Mouse (Mus musculus): ENCODE measurements around the gene Prg3. TPM values are rescaled to one million over a fixed set of nuclear protein-coding genes. Genes with fewer than 3 reads are reported as not detected.

Gene Prg3
- total RNA-seq, 2 experiments from 2014 or later, result not detected

DNA sequence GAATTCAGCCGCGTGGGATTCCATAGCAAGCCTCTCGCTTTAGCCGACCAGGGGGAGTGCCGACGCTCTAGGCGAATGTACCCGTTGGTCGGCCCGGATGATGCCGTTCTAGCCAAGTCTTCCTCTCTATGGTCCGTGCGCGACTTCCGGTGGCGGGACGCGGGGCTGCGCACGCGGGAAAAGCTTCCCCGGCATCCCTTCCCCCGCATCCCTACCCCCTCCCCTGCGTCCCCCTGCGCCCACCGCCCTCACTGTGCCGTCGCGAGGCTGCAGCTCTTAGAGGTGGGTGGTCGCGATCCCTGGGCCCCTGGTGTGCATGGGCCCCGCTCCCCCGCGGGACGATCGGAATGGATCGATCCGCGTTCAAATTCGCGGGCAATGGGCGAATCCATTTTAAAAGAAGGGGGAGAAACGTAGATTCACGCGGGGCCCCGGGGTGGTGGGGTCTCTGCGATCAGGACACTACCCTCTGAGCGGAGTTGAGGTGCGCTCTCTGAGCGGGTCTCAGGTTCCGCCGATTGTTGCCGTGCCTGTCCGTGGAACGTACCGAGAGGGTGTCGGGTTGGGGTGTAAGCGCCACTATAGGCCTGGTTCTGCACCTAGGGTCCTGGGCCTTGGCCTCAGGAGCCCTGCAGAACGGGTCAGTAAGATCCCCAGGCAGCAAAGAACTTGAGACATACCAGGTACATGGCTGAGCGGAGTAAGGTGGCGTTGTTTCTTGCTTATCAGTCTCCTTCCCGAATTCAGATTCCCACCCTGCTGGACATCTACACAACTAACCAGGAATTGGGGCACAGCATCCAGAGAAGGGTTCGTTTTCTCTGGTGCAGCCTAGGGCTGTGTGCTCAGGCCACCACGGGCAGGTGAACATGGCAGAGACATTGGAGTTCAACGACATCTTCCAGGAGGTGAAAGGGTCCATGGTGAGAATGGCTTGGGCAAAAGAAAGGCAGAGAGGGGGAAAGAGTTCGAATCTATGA is 49.3 kb downstream of the Prg3 start, which contains the start of the genes Ssrp1 and P2rx3:
TSS of gene Ssrp1 (plus strand) at position 188 of the 980 bp plus-strand sequence.
TSS of gene P2rx3 (minus strand) at position 416 of the 980 bp plus-strand sequence.
- DNase-seq (ENCODE audit: low spot score in 2 of 2), result peak; percentile 91 to 93

DNA sequence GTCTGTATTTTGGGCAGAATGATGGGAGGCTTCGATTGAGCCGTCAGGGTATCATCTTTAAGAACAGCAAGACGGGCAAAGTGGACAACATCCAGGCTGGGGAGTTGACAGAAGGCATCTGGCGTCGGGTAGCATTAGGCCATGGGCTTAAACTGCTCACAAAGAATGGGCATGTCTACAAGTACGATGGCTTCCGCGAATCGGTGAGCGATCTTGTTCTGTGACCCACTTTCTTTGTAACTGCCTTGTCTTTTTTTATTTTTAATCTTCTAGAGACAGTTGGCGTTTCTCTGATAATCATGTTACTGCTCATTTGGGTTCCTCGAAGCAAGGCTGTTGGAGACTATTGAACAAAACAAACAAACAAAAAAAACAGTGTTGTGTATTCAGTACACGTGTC is 50.3 kb downstream of the Prg3 start:
- DNase-seq (ENCODE audit: low spot score in 2 of 2), result no peak

Other genes with a start within 250 kb of the Prg3 start
- gene Gm19426, start 244.6 kb upstream of the Prg3 start, total RNA-seq (2021), result 1 to 10 TPM; 2.2 to 2.5 TPM
- gene Serping1, start 212.8 kb upstream of the Prg3 start, total RNA-seq (2021), result 1 to 10 TPM; 8.5 to 9.2 TPM
- gene Ube2l6, start 189.4 kb upstream of the Prg3 start, total RNA-seq (2021), result 1 to 10 TPM; 8.2 to 8.5 TPM
- gene Smtnl1, start 165.6 kb upstream of the Prg3 start, total RNA-seq (2021), result not detected
- 10 to 100 TPM; 46.9 to 57.8 TPM for gene Timm10, start 161.2 kb upstream of the Prg3 start, total RNA-seq (2021)
- under 1 TPM; 0.21 to 0.23 TPM for gene Slc43a1, start 149.4 kb upstream of the Prg3 start, total RNA-seq (2021)
- 10 to 100 TPM; 91.9 to 95.9 TPM for gene Rtn4rl2, start 101.5 kb upstream of the Prg3 start, total RNA-seq (2021)
- under 1 TPM; 0.19 to 0.33 TPM for gene Slc43a3, start 51.6 kb upstream of the Prg3 start, total RNA-seq (2021)
- gene Prg2, start 7.8 kb upstream of the Prg3 start, total RNA-seq (2021), result not detected
- 100 to 1,000 TPM; 105 to 109 TPM for gene Ssrp1, start 49.0 kb downstream of the Prg3 start, total RNA-seq (2021)
- 1 to 10 TPM; 1.9 to 2.1 TPM for gene P2rx3, start 49.2 kb downstream of the Prg3 start, total RNA-seq (2021)
- gene Tnks1bp1, start 59.8 kb downstream of the Prg3 start, total RNA-seq (2021), result 100 to 1,000 TPM; 128 to 136 TPM
- gene Aplnr, start 148.0 kb downstream of the Prg3 start, total RNA-seq (2021), result under 1 TPM; 0.09 to 0.12 TPM
- gene Lrrc55, start 209.0 kb downstream of the Prg3 start, total RNA-seq (2021), result 10 to 100 TPM; 27.2 to 36.9 TPM

Data from left cerebral cortex, adult 18-20 months (tissue).